ENCODE assay signal across 29 mouse cellular contexts in genomic region chr15:17797516-17797915, GRCm38 (mm10).
"Had no signal": no experiment of that assay in that cellular context is flagged by ENCODE, and none has a peak within 500 bp of the region (broad histone marks: within the 10 kb centered on the region; RNA-seq: fewer than 3 reads in every experiment).

No protein-coding gene starts in this region.

- H3K4me2 ChIP-seq: embryonic facial prominence, embryonic 12.5 days; embryonic facial prominence, embryonic 13.5 days; embryonic facial prominence, embryonic 15.5 days; forebrain, embryonic 12.5 days; forebrain, embryonic 13.5 days; forebrain, embryonic 15.5 days had no signal

- H3K36me3 ChIP-seq: embryonic facial prominence, embryonic 10.5 days; embryonic facial prominence, embryonic 12.5 days; embryonic facial prominence, embryonic 13.5 days; embryonic facial prominence, embryonic 15.5 days; forebrain, embryonic 10.5 days; forebrain, embryonic 12.5 days; forebrain, embryonic 15.5 days had no signal

- H3K9me3 ChIP-seq: embryonic facial prominence, embryonic 10.5 days; embryonic facial prominence, embryonic 12.5 days; embryonic facial prominence, embryonic 13.5 days; embryonic facial prominence, embryonic 15.5 days; forebrain, embryonic 10.5 days; forebrain, embryonic 12.5 days; forebrain, embryonic 13.5 days; forebrain, embryonic 15.5 days had no signal

- H3K4me1 ChIP-seq: embryonic facial prominence, embryonic 10.5 days; embryonic facial prominence, embryonic 12.5 days; embryonic facial prominence, embryonic 13.5 days; embryonic facial prominence, embryonic 15.5 days; forebrain, embryonic 10.5 days; forebrain, embryonic 12.5 days; forebrain, embryonic 15.5 days had no signal

- H3K9ac ChIP-seq: embryonic facial prominence, embryonic 12.5 days; embryonic facial prominence, embryonic 13.5 days; embryonic facial prominence, embryonic 15.5 days; forebrain, embryonic 12.5 days; forebrain, embryonic 13.5 days; forebrain, embryonic 15.5 days; forebrain, postnatal 0 days had no signal

- H3K4me3 ChIP-seq: embryonic facial prominence, embryonic 10.5 days; embryonic facial prominence, embryonic 12.5 days; embryonic facial prominence, embryonic 13.5 days; embryonic facial prominence, embryonic 15.5 days; erythroblast, embryonic 14.5 days; forebrain, embryonic 10.5 days; forebrain, embryonic 12.5 days; forebrain, embryonic 13.5 days; forebrain, embryonic 15.5 days; gastrocnemius, adult 2 months; heart, adult 2 months had no signal

- H3K27ac ChIP-seq: embryonic facial prominence, embryonic 10.5 days; embryonic facial prominence, embryonic 12.5 days; embryonic facial prominence, embryonic 13.5 days; embryonic facial prominence, embryonic 15.5 days; forebrain, embryonic 10.5 days; forebrain, embryonic 12.5 days; forebrain, embryonic 13.5 days; forebrain, embryonic 15.5 days; gastrocnemius, adult 2 months; heart, adult 2 months had no signal

- H3K27me3 ChIP-seq: embryonic facial prominence, embryonic 12.5 days; embryonic facial prominence, embryonic 13.5 days; embryonic facial prominence, embryonic 15.5 days; forebrain, embryonic 12.5 days; forebrain, embryonic 13.5 days; forebrain, embryonic 15.5 days had no signal

- ATAC-seq: forebrain, embryonic 13.5 days; forebrain, embryonic 14.5 days; forebrain, embryonic 15.5 days; forebrain, embryonic 16.5 days; forebrain, postnatal 0 days had no signal

- DNase-seq: cerebellum, adult 2 months; cerebellum, adult 8-10 months; cerebellum, adult 9-10 months; cerebellum, adult 9-11 months; cerebellum, postnatal 10 days; cerebellum, postnatal 14 days; cerebellum, postnatal 25 days; cerebellum, postnatal 36 days; embryo, embryonic 11 days; forebrain, postnatal 0 days; gastrocnemius, adult 2 months; gastrocnemius, postnatal 10 days; gastrocnemius, postnatal 14 days; gastrocnemius, postnatal 25 days; gastrocnemius, postnatal 36 days; heart, adult 11 months; heart, adult 18-20 months; heart, adult 2 months had no signal
